Mouse (Mus musculus) kidney, postnatal 0 days (tissue): ENCODE measurements at regions not wholly inside any gene's neighbourhood (a gene's known extent, or its start where the extent isn't known, plus 50 kb on each side); places are given as distances from the start of the nearest gene placed in this dataset.

Experiments
- ATAC-seq: fragments of 200-750 bp; cut with Nextera tagmentation; replicated peaks from 2 replicates; pipeline ENCODE4 v1.8.0; 2017; ENCODE audit warnings: low read depth, moderate number of reproducible peaks, moderate TSS enrichment, moderate library complexity; ENCODE audit not compliant: low FRiP score
- DNase-seq: peaks from one replicate; pipeline ENCODE4 v3.0.0-alpha.2; 2016; ENCODE audit warnings: low spot score
- H3K27ac ChIP-seq: fragments of 300-500 bp; sonication (generic); 2 replicates; pipeline ENCODE4 v1.5.1; 2014; ENCODE audit warnings: mild to moderate bottlenecking
- H3K27me3 ChIP-seq: fragments of 300-500 bp; sonication (generic); 2 replicates; pipeline ENCODE4 v1.6.1; 2014; ENCODE audit warnings: low read length, mixed read lengths; ENCODE audit not compliant: insufficient read depth
- H3K36me3 ChIP-seq: fragments of 300-500 bp; sonication (generic); 2 replicates; pipeline ENCODE4 v1.6.1; 2014; ENCODE audit warnings: low read length, mixed read lengths; ENCODE audit not compliant: insufficient read depth
- H3K4me1 ChIP-seq: fragments of 300-500 bp; sonication (generic); replicated peaks from 2 replicates; pipeline ENCODE4 v1.6.1; 2014; ENCODE audit warnings: antibody characterized with exemption, low read length, mixed read lengths; ENCODE audit not compliant: insufficient read depth
- H3K4me2 ChIP-seq: fragments of 300-500 bp; sonication (generic); 2 replicates; pipeline ENCODE4 v1.6.1; 2014; ENCODE audit warnings: mild to moderate bottlenecking, low read length, moderate library complexity, mixed read lengths
- H3K4me3 ChIP-seq: fragments of 300-500 bp; sonication (generic); replicated peaks from 2 replicates; pipeline ENCODE4 v1.5.1; 2014; ENCODE audit warnings: low read depth, low read length
- H3K9ac ChIP-seq: fragments of 300-500 bp; sonication (generic); 2 replicates; pipeline ENCODE4 v1.6.1; 2014; ENCODE audit warnings: low read depth, low read length
- H3K9me3 ChIP-seq: fragments of 300-500 bp; sonication (generic); replicated peaks from 2 replicates; pipeline ENCODE4 v1.6.1; 2016; ENCODE audit warnings: low read length, inconsistent platforms, mixed read lengths
- CTCF ChIP-seq: IDR thresholded peaks from 2 replicates; pipeline ENCODE4 v1.5.1; 2016; ENCODE audit warnings: antibody characterized with exemption, low read depth, mild to moderate bottlenecking, moderate library complexity
- WGBS: fragments of 180-500 bp; shearing (Covaris S2); extraction: QIAGEN DNeasy Blood & Tissue Kit; methylation state at CpG from one replicate; pipeline ENCODE4 v1.1.7; 2014; 5-methylcytosine and 5-hydroxymethylcytosine counted together

DNA sequence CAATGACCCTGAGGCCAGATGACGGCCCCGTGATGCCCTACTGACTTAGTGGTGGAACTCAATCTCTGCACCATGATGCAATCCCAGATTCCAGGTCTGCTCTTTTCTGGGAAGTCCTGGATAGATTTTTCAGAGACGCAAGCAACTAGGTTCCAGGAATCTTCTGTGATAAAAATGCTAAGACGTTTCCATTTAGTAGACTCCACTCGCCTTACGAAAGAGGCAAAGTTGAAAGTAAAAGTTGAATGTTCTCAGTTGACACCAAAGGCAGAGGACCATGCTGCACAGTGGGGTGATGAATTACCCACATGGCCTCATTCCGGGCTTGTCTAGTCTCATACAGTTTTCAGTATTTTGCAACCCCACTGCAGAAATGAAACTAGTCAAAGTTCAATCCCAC lies 139.6 kb upstream of the Igf1 start:
- DNase-seq: no peak
- Histone ChIP-seq H3K9me3 (no peaks in the 10 kb centered on the region), H3K4me1 (no peaks in the 10 kb centered on the region), H3K4me3 (no peak overlapping the region), H3K27ac (no peak overlapping the region), H3K36me3 (no peaks in the 10 kb centered on the region), H3K27me3 (no peaks in the 10 kb centered on the region), H3K9ac (no peak overlapping the region), H3K4me2 (no peak overlapping the region)
- ATAC-seq: no peak
- WGBS: 89% methylated on average over 7 of the region's 7 CpGs
- TF ChIP-seq CTCF: no peak

- ATAC-seq: no peak
Observed at GRCm38 (mm10) chr10:87719978-87720377, 138.1 kb upstream of the Igf1 start.

GRCm38 (mm10) chr10:87722244-87722643 lies 135.8 kb upstream of the Igf1 start:
- no peak overlapping the region for H3K27ac ChIP-seq
- H3K9ac ChIP-seq: no peak overlapping the region
- H3K4me1 ChIP-seq: no peaks in the 10 kb centered on the region
- H3K9me3 ChIP-seq: no peaks in the 10 kb centered on the region
- no peak overlapping the region for H3K4me3 ChIP-seq
- 78% methylated on average over 3 of the region's 3 CpGs for WGBS
- H3K4me2 ChIP-seq: no peak overlapping the region
- ATAC-seq (no peak), DNase-seq (no peak)
- no peak for TF ChIP-seq CTCF
- no peaks in the 10 kb centered on the region for H3K27me3 ChIP-seq
- no peaks in the 10 kb centered on the region for H3K36me3 ChIP-seq

More at GRCm38 (mm10) chr10:87719978-87720377, 138.1 kb upstream of the Igf1 start:
- Histone ChIP-seq H3K9ac (no peak overlapping the region), H3K9me3 (no peaks in the 10 kb centered on the region), H3K27ac (no peak overlapping the region), H3K4me1 (no peaks in the 10 kb centered on the region), H3K36me3 (no peaks in the 10 kb centered on the region), H3K4me2 (no peak overlapping the region), H3K27me3 (no peaks in the 10 kb centered on the region), H3K4me3 (no peak overlapping the region)
- TF ChIP-seq CTCF: no peak
- DNase-seq: no peak

- H3K4me3 ChIP-seq: no peak overlapping the region
- DNase-seq (no peak), ATAC-seq (no peak)
- H3K9me3 ChIP-seq: no peaks in the 10 kb centered on the region
- H3K36me3 ChIP-seq: no peaks in the 10 kb centered on the region
- H3K27me3 ChIP-seq: no peaks in the 10 kb centered on the region
- no peaks in the 10 kb centered on the region for H3K4me1 ChIP-seq
- 52% methylated on average over 1 of the region's 1 CpGs for whole genome bisulfite sequencing
- no peak overlapping the region for H3K4me2 ChIP-seq
- H3K9ac ChIP-seq: no peak overlapping the region
- TF ChIP-seq CTCF: no peak
- H3K27ac ChIP-seq: no peak overlapping the region
Observed at GRCm38 (mm10) chr10:87732658-87733057, 125.4 kb upstream of the Igf1 start.

GRCm38 (mm10) chr10:87733241-87733640 lies 124.8 kb upstream of the Igf1 start:
- Histone ChIP-seq H3K9ac (no peak overlapping the region), H3K4me1 (no peaks in the 10 kb centered on the region), H3K9me3 (no peaks in the 10 kb centered on the region), H3K27me3 (no peaks in the 10 kb centered on the region), H3K4me3 (no peak overlapping the region), H3K27ac (no peak overlapping the region), H3K4me2 (no peak overlapping the region), H3K36me3 (no peaks in the 10 kb centered on the region)
- ATAC-seq (no peak), DNase-seq (no peak)
- WGBS: 70% methylated on average over 7 of the region's 7 CpGs
- no peak for TF ChIP-seq CTCF

GRCm38 (mm10) chr10:87740323-87740722 lies 117.7 kb upstream of the Igf1 start:
- H3K9me3 ChIP-seq: no peaks in the 10 kb centered on the region
- no peak overlapping the region for H3K27ac ChIP-seq

DNA sequence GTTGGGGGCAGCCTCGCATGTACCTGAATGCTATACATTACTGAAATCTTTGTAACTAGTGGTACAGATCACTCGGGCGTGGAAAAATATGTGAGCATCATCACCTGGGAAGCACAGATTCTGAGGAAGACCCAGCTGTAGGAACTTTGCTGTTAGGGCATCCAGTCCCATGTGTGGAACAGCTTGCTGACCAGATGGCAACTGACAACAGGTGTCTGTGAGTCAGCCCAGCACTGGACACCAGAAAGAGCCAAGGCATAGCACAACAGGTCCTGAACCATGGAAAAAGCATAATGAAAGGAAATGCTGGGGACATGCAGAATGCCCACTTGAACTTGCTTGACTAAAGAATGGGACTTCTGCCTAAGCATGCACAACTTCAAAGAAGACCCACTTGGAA lies 115.3 kb upstream of the Igf1 start:
- WGBS: 83% methylated on average over 3 of the region's 3 CpGs
- Histone ChIP-seq H3K9ac (no peak overlapping the region), H3K4me2 (no peak overlapping the region), H3K27ac (no peak overlapping the region), H3K4me1 (no peaks in the 10 kb centered on the region), H3K9me3 (no peaks in the 10 kb centered on the region), H3K27me3 (no peaks in the 10 kb centered on the region), H3K36me3 (no peaks in the 10 kb centered on the region), H3K4me3 (no peak overlapping the region)
- TF ChIP-seq CTCF: no peak
- no peak for DNase-seq
- no peak for ATAC-seq

More at GRCm38 (mm10) chr10:87740323-87740722, 117.7 kb upstream of the Igf1 start:
- 70% methylated on average over 8 of the region's 8 CpGs for WGBS
- H3K27me3 ChIP-seq: no peaks in the 10 kb centered on the region
- no peak overlapping the region for H3K4me3 ChIP-seq
- no peak for ATAC-seq
- no peaks in the 10 kb centered on the region for H3K36me3 ChIP-seq
- H3K9ac ChIP-seq: no peak overlapping the region
- peak; percentile 3 for DNase-seq
- no peaks in the 10 kb centered on the region for H3K4me1 ChIP-seq
- TF ChIP-seq CTCF: no peak
- H3K4me2 ChIP-seq: no peak overlapping the region
